Mouse (Mus musculus): ENCODE data around the gene Slc5a6.
A peak's percentile ranks its signal among the peaks of the same experiment; 100 is the strongest.

Slc5a6 gene

GRCm38 (mm10) chr5:31000993-31001392, 47.7 kb downstream of the Slc5a6 start:
- no peak for DNase-seq (ENCODE audit: low read depth, low spot score)

GRCm38 (mm10) chr5:31000122-31000521, 48.6 kb downstream of the Slc5a6 start:
- DNase-seq (ENCODE audit: low read depth, low spot score), result no peak

- DNase-seq (ENCODE audit: low read depth, low spot score), result no peak
These were observed 49.4 kb downstream of the Slc5a6 start for GRCm38 (mm10) chr5:30999324-30999723.

GRCm38 (mm10) chr5:30998306-30998705, 50.4 kb downstream of the Slc5a6 start:
- DNase-seq (ENCODE audit: low read depth, low spot score), result peak; percentile 66

GRCm38 (mm10) chr5:30994910-30995635, 53.7 kb downstream of the Slc5a6 start:
- no peak for DNase-seq (ENCODE audit: low read depth, low spot score)

GRCm38 (mm10) chr5:30994074-30994473, 54.6 kb downstream of the Slc5a6 start:
- no peak for DNase-seq (ENCODE audit: low read depth, low spot score)

- no peak for DNase-seq (ENCODE audit: low read depth, low spot score)
These were observed 55.6 kb downstream of the Slc5a6 start for GRCm38 (mm10) chr5:30992980-30993676.

Data from skeletal muscle tissue, adult 2 months (tissue).